Mouse (Mus musculus) spleen, postnatal 10 days (tissue): ENCODE data around the gene Srgap1.

Experiments used
- DNase-seq, 2 experiments: peaks; one replicate each; pipeline ENCODE4 v3.0.0; 2021 to 2022; ENCODE audit warnings: low spot score in 2 of 2

Gene Srgap1

DNA sequence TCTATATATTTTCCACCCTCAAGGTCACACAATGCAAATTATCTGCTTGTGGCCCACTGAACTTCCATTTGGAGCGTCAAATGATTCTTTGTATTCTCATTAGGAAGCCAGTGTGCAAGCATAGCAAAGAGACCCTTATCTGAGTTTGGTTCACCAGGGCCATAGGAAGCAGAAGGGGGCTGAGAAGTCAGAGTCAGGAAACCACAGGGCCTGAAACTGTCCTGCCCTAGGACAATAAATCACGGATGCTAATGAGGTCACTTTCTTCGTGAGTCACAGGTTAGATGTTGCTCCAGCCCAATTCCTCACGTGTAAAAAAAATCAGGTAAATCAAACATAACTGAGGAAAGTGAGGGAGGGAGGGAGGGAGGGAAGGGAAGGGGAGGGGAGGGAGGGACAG is 85.1 kb downstream of the Srgap1 start:
- no peak for DNase-seq

DNA sequence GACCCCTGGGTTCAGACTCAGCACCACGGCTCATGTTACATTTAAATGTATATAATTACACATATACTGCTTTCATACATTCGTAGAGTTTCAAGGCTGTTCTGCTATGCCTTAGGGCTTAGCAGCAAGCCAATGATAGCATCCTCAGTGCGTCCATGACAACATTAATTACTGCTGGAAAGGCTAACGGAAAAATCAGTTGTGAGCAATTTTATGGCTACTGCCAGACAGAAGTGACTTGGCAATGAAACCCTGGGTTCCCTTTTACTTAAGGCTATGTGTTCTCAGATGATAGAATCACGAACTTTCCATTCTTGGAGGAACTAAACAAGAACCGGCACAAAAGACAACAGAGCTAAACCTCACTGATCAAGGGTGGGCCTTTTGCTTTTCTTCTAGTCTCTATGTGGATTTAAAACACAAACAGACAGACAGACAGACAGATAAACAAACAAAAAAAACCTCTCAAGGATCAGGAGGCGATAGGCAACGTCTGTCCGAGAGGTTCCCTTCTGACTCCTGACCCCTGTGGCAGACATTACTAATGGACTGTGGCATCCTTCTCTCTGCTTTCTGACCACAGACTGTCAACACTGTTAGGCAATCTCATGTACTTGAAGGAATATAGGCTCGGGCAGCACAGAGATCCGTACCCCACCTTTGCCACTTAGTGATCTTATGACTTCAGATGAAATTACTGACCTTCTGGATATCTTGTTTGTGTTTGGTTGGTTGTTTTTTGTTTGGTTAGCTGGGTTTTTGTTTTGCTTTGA is 85.8 kb downstream of the Srgap1 start:
- no peak for DNase-seq

DNA sequence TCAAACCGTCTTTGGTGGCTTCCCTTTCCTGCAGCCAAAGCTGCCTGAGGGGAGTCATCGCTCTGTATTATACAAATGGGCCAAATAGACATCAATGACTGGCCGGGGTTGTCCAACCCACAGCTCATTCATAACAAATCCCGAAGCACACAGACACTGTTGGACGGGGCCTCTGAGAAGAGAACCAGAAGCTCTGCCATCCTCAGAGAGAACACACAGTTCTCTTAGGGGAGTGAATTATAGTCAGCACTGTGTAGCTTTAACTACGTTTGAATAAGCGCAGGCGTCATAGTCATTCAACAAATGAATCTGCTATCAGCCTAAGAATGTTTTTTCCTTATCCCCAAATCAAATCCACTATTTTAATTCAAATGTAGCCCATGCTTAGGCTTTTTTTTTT is 88.4 kb downstream of the Srgap1 start:
- no peak for DNase-seq

DNA sequence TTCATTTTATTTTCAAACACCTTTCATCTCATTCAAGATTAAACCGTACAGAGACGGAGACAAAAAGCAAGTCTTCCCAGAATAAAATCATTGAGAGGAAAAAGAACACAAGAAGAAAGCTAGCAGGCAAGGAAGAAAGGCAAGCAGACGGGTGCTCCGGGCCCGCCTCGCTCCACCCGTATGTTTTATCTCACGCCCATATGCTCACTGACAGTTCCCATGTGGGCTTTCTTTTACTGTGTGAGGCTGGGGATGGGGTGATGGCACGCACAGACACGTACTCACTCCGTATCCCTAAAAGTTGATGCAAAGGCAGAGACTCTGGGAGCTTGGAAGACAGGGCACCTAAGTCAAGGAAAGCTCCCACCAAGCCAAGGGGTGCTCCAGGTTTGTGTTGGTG is 90.6 kb downstream of the Srgap1 start:
- DNase-seq, result no peak

DNA sequence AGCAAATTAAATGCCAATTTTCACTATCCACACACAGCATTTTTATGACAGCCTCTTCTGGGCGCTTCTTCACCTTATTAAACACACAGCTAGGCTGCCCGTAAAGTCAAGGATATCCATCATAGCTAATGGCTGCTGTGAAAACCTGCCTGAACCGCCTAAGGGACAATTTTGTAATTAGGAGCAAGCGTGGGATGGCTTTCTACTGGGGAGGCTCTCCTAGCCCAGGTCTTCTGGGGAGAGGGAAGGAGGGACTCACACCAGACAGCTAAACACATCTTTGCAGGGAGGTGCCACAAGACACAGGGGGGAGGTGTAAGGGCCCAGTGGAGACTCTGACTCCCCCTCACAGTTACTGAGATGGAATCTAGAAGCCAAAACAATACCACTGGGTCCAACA is 91.4 kb downstream of the Srgap1 start:
- no peak for DNase-seq

DNA sequence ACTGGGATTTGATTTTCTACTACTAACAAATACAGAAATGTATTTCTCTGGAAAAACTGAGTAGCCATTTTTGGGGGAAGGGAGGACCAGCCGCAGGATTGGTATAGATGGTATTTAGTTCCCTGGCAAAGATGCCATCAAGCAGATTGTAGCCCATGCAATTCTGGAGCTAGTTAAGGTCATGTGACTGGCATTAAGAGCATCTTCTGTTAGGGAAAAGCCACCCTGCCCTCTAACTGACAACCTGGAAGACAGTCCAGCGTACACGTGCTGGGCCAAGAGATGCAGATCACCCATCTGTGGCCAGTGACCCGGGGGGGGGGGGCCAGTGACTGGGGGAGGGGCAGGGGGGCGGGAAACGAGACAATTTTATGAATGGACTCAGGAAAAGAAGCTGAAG is 92.2 kb downstream of the Srgap1 start:
- no peak for DNase-seq

DNA sequence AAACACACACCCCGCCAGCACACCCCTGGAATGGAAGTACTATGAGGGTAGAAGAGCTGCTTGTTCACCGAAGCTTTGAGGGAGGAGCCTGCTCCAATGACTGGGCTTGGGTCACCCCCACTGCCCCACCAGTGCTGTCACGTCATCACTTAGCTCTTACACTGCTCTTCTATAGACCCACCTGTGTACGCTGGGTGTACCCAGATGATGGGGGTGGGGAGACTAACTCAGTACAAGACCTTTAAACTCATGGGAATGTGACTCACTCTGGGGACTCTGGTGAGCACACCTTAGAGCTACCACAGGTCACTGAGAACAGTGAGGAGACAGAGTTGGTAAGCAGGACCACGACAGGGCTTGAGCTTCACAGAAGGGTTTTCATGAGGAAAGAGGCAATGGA is 94.1 kb downstream of the Srgap1 start:
- DNase-seq, result no peak

DNA sequence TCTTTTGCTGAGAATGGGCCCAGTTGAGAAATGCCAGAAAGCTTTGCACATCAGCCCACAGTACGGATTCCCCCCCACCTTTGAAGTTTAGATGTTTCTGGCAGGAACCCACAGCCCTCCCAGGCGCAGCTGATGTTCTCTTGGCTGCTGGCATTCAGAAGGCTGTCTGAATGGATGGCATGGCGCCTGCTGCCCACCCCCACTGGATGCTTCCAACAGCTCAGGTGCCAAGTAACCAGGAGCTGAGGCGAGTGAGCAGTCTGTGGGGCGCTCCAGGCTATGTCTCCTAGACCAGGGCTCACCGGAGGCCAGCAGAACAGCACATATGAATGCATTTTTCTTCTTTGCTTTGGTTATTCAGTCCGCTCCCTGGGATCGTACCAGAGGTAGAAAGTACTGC is 100.9 kb downstream of the Srgap1 start:
- DNase-seq, result no peak

DNA sequence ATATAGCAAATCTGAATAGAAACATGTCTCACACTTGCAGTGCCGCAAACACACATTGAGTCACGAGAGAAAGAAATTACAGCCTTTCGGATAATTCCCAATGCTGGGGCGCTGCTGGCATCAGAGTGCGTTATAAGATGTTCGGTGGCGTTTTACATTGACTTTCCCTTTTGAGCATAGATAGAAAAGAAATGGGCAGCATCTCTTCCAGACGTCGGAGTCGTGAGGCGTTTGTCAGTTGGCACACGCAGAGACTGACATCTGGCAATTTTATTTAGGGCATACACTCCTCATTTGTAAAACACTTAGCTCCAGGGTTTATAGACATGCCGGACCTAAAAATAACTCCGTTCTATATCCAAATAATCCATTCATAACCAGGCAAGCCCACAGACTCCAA is 115.2 kb downstream of the Srgap1 start:
- no peak for DNase-seq

DNA sequence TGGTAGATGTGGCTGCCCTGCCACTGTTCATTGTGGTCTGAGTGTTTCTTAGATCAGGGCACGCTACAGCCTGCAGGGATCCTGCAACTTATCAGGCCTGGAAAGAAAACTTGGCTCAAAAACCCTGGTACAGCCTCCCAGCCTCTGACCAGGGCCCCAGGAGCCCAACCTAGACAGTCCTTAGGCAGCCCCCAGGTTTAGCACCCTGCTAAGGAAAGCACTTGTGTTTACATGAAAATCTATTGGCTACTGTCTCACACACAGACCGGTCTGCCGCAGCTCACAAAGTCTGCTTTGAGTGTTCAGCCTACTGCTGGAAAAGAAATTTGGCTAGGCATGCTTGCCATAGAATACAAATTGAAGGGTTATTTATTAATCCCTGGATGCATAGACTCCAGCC is 121.0 kb downstream of the Srgap1 start:
- DNase-seq, result no peak

DNA sequence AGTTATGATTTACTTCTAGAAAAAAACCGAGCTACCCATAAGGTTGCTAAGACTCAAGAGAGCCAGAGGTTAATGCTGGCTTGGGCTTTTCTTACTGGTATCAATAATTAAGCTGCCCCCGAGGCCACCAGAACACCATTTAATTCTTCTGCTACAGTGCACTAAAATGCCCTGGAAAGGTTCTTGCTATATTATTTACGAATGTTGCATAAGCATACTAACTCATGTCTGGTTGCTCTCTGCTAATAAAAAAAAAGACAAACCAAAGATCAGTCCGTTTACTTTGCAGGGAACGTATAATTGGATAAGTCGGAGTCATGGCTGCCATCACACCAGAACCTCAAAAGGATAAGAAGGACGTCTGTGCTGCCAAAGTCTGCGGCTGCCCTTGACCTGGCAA is 128.1 kb downstream of the Srgap1 start:
- no peak for DNase-seq

DNA sequence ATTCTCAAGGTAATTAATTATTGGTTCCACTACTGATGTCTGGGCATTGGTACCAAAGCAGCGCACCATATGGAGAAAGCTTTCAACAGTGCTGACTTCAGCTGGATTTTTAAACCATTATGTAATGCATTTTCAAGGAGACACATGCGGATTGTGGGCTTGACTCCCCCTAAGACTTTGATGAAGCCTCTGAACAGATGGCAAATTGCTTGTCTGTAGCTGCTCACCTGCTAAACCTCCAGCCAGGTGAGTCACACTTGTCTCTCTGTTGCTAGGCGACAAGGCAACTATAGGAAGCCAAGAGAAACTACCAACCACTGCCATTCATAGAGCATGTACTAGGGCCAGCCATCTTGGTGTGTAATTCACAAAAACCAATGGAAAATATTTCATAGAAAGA is 128.5 kb downstream of the Srgap1 start:
- DNase-seq, result no peak

DNA sequence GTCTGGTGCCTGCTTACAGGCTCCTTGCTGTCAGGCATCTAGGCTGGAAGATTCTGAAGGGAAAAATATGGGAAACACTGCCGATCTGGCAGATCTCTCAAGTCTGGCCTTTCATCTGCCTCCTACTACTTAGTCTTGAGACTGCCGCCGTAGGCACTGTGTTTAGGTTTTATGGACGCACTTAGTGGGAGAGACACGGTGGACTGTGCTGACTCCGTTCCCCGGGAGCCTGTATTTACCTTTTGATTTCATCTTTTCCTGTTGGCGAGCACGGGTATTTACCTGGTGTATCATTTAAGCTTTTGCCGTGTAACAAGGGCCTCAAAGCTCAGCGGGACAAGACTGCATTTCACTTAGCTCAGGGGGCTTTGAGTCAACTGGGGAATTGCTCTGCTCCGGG is 131.6 kb downstream of the Srgap1 start:
- no peak for DNase-seq

DNA sequence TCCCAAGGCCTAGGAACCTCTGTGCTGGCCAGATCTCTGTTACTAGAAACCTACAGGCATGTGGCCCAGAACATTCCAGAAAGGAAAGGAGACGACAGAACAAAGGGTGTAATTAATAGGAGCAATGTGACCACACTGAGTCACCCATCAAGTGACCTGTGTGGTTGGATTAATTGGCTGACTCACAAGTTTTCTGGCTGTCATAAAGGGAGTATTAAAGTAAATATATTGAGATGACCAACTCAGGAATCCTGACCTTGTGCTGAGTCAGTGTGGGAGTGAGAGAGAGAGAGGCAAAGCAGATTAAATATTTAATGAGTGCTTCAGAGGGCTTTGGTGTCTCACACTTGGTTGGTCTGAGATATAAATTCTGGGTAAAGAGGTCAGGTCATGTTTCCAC is 143.0 kb downstream of the Srgap1 start:
- no peak for DNase-seq

DNA sequence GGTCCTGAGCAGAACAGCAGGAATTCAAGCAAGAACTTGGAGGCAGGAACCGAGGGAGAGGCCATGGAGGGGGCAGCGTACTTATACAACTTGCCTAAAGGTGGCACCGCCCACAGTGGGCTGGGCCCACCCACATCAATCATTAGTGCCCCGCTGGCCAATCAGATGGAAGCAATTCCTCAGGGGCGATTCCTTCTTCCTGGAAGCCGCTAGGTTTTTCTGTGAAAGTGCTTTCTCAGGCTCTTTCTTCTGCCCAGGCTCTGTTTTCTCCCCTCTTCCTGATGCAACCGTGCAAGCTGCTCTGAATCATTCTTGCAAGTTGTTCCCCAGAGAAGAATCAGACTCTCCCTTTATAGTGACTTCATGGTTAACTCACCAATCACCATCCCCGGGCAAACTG is 144.5 kb downstream of the Srgap1 start:
- DNase-seq, result no peak

DNA sequence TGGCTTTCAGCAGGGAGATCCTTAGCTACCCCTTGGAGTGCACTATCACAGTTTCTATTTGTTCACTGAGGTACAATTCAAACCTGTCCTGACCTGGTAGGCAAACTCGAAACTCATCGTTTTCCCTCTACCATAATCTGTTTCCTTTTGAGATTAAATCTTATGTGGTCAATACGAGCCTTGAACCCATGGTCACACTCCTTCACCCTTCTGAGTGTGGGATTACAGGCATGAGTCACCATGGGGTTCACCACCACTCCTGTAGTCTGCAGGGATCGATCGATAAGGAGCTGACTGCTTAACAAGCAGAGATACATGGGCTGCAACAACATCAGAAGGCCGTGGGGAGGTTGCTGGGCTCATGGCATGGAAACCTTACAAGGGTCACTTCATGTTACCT is 146.3 kb downstream of the Srgap1 start:
- DNase-seq, result no peak

DNA sequence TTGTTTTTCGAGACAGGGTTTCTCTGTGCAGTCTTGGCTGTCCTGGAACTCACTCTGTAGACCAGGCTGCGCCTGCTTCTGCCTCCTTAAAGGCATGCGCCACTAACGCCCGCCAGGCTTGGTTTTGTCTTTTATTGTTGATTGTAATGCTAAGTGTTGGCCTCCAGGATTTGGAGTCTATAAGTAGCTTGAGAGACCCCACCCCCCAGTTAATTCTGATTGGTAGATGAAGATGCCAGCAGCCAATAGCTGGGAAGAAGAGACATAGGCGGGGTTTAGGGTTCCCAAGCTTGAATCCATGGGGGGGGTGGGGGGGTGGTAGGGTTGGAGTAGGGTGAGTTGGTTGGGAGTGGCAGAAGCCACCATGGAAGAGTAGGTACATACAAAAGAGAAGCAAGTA is 147.4 kb downstream of the Srgap1 start:
- DNase-seq, result no peak

DNA sequence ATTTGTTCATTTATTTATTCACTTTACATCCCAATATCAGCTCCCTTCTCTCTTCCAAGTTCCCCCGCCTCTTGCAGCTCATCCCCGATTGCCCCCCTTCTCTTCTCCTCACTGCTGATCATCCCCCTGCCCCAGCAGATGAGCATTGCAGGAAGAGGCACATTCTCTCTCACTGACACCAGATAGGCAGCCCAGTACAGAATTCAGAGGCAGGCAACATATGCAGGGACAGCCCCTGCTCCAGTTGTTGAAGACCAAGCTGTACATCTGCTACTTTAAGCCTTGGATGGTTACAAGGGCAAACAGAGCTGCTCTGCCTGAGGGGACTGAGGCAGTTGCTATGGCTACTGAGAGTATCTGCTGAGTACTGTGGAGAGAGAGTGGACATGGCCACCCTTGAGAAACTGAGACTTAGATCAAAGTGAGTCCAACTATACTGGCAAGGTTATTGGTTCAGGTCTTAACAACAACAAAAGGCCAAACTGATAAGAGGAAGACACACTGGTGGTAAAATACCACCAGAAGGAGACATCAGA is 149.2 kb downstream of the Srgap1 start:
- DNase-seq, result no peak

DNA sequence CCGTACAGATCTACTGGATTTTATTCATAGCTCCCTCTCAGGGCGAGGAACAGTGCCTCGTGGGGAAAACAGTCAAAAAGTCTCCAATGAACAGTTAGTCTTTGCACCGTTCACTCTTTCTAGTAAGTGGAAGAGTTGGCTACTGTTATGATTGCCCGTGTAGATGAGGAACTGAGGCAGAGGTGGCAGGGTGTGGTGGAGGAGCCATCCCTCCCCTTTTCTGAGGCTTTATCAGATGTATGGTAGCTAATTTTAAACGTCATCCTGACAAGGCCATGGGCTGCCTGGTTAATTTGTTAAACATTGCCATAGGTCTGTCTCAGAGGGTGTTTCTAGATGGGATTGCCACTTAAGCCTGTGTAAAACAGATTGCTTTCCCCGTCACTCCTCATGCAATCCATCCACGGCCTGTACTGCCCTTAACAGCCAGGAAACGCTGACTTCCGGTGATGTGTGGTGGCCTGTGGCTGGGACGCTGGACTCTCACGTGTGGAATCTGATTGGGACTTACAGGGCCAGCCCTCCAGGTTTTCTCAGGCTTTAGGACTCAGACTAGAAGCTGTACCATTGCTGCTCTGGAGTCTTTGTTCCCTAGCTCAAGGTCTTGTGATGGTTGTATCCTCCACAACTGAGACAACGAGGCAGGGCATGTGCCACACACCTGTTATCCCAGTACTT is 155.6 kb downstream of the Srgap1 start:
- no peak for DNase-seq

DNA sequence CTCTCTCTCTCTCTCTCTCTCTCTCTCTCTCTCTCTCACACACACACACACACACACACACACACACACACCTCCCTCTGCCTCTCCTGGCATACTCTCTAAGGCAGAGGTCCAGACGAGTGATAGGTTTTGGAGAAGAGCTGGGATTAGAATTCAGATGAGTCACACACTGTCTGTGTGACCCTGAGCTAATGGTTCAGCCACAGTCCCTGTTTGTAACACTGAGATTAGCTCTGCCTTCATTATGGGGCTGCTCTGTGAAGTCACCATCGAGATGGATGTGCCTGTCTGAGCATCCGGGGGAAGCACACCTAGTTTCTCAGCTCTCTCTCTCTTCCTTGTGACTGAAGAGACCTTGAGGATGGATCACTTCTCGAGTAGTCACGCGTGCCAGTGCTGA is 157.1 kb downstream of the Srgap1 start:
- no peak for DNase-seq

DNA sequence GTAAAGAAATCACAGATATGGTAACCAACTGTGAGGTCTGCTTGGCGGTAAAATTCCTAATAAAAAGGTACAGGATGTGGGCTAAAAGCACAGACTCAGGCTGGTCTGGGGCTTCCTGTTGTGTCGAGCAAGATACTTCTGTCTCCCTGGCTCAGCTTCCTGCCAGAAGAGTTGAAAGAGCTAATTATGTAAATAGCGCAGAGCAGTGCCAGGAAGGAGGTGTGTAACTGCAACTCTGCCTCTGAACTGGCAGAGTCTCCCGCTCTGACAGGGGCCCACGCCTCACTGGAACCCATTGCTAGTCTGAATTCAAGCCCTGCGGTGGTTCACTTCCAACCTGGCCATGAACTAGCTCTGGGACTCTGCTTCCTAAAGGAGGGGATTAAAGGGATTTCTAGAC is 160.3 kb downstream of the Srgap1 start:
- peak in 1 of 2 experiments; percentile 16 for DNase-seq

DNA sequence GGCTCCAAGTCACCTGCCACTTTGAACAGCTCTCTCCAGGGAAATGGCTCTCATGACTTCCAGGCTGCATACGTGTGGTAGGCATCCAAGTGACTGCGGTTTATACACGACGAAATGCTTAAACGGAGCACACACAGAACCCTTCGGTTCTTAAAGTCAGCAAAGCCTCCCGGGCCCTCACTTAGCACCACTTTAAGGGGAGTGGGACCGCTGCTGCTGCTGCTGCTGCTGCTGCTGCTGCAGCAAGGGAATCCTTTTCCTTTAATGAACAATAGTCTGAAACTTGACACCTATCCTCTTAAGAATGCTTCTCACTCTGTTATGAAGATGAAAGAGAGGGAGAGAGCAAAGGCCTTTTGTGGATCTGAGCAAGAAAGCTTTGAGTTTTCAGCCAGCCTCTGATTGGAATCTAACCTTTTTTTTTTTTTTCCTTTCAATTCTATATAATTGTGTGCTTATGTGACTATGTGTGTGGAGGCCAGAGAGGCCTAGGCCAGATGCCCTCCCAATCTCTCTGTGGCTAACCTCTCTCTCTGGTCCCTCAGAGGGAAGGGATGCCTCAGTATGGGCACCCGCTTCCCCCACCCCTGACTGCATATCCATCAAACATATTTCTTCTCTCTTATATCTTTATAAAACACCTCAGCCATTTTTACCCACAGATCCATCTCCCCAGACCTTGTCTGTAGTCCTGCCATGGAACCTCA is 161.4 kb downstream of the Srgap1 start:
- DNase-seq, result no peak

DNA sequence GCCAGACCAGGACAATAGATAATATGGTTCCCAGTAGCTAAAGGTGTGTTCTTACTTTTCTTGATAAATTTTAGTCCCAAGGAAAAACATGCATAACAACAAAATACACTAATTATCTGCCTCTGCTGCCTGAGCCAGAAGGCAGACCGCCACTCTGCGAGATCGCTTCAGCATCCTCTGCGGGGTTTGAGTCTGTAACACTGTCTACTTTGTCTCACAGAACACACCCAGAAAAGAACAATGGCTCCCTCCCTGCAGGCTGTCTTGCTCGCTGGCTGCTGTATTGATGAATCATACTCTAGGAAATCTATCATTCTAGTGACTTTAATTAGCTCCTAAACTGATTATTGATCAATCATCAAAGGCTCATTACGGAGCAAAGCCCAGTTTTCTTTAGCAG is 164.7 kb downstream of the Srgap1 start:
- no peak for DNase-seq
